Mouse (Mus musculus) heart, adult 2 months (tissue): ENCODE measurements around the gene Spag6.

Experiments
- CTCF ChIP-seq: fragments of 200-600 bp; IDR thresholded peaks from 2 replicates; pipeline ENCODE4 v1.8.1; 2022; ENCODE audit warnings: antibody characterized with exemption, mild to moderate bottlenecking, moderate library complexity
- EP300 ChIP-seq: fragments of 200-500 bp; IDR thresholded peaks from 2 replicates; pipeline ENCODE4 v1.6.1; 2011; ENCODE audit warnings: low read depth, low read length, control low read depth; ENCODE audit not compliant: insufficient read depth
- POLR2A ChIP-seq: fragments of 200-500 bp; IDR thresholded peaks from 2 replicates; pipeline ENCODE4 v1.6.1; 2011; ENCODE audit warnings: mild to moderate bottlenecking, low read depth, low read length, control low read depth; ENCODE audit not compliant: insufficient read depth

DNA sequence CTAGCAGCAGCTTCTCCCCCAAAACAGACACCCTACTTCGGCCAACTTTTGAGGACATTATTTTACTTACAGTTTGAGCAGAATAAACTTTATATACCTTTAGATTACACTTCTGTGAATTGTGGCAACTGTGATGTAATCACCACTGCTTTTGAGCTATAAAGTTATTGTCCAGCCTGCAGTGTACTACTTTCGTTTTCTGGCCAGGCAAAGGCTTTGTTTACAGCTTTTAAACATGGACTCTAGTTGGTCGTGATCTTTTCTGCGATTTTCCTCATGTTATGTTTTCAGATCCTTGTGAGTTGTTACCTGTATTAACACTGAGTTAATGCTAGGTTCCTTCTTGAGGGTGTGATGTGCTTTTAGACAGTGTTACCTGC, 72.6 kb downstream of the Spag6 start:
- TF ChIP-seq CTCF (no peak), POLR2A (no peak), EP300 (no peak)
